Mouse (Mus musculus) liver, postnatal 0 days (tissue): ENCODE results near the gene Shmt2. TPM values are rescaled to one million over a fixed set of nuclear protein-coding genes. Genes with fewer than 3 reads are reported as not detected.

ENCODE experiments used
- ATAC-seq: fragments of 200-750 bp; cut with Nextera tagmentation; 2 replicates; pipeline ENCODE4 v1.8.0; 2017; ENCODE audit warnings: mild to moderate bottlenecking, moderate library complexity
- DNase-seq: peaks from one replicate; pipeline ENCODE4 v3.0.0-alpha.2; 2016
- H3K27ac ChIP-seq: fragments of 300-500 bp; sonication (generic); 2 replicates; pipeline ENCODE4 v1.5.1; 2014; ENCODE audit warnings: antibody characterized with exemption, moderate library complexity, mild to moderate bottlenecking, low read depth
- H3K27me3 ChIP-seq: fragments of 300-500 bp; sonication (generic); 2 replicates; pipeline ENCODE4 v1.6.1; 2014; ENCODE audit warnings: low read length, control low read depth, mixed read lengths; ENCODE audit not compliant: insufficient read depth
- H3K36me3 ChIP-seq: fragments of 300-500 bp; sonication (generic); replicated peaks from 2 replicates; pipeline ENCODE4 v1.6.1; 2014; ENCODE audit warnings: mild to moderate bottlenecking, control low read depth, low read length, moderate library complexity, mixed read lengths; ENCODE audit not compliant: insufficient read depth
- H3K4me1 ChIP-seq: fragments of 300-500 bp; sonication (generic); 2 replicates; pipeline ENCODE4 v1.6.1; 2014; ENCODE audit warnings: antibody characterized with exemption, mild to moderate bottlenecking, control low read depth; ENCODE audit not compliant: insufficient read depth
- H3K4me2 ChIP-seq: fragments of 300-500 bp; sonication (generic); 2 replicates; pipeline ENCODE4 v1.6.1; 2014; ENCODE audit warnings: low read depth, mild to moderate bottlenecking, low read length, moderate library complexity, mixed read lengths
- H3K4me3 ChIP-seq: fragments of 300-500 bp; sonication (generic); 2 replicates; pipeline ENCODE4 v1.5.1; 2014; ENCODE audit warnings: low read depth, low read length
- H3K9ac ChIP-seq: fragments of 300-500 bp; sonication (generic); replicated peaks from 2 replicates; pipeline ENCODE4 v1.6.1; 2014; ENCODE audit warnings: mild to moderate bottlenecking, moderate library complexity
- H3K9me3 ChIP-seq: fragments of 300-500 bp; sonication (generic); 2 replicates; pipeline ENCODE4 v1.6.1; 2016; ENCODE audit warnings: mild to moderate bottlenecking, control low read depth, low read length, mixed read lengths
- CTCF ChIP-seq: sonication (generic); IDR thresholded peaks from 2 replicates; pipeline ENCODE4 v1.5.1; 2016; ENCODE audit warnings: antibody characterized with exemption, low read depth
- EP300 ChIP-seq: IDR thresholded peaks from 2 replicates; pipeline ENCODE4 v1.6.1; 2016; ENCODE audit warnings: antibody characterized with exemption, low read depth, mild to moderate bottlenecking
- WGBS: fragments of 180-500 bp; shearing (Covaris S2); extraction: QIAGEN DNeasy Blood & Tissue Kit; methylation state at CpG from one replicate; pipeline ENCODE4 v1.1.7; 2014; ENCODE audit not compliant: insufficient replicate concordance; 5-methylcytosine and 5-hydroxymethylcytosine counted together
- polyA plus RNA-seq: library from polyadenylated mRNA; unstranded; fragments of >200 nt; fragmentation: Nextera tagmentation; extraction: Ambion mirVana; gene quantifications from 2 replicates; pipeline ENCODE4 v1.2.1, GENCODE M21; 2015

Gene Shmt2
- polyA plus RNA-seq, 1 experiment from 2014 or later: 75.0 TPM

DNA sequence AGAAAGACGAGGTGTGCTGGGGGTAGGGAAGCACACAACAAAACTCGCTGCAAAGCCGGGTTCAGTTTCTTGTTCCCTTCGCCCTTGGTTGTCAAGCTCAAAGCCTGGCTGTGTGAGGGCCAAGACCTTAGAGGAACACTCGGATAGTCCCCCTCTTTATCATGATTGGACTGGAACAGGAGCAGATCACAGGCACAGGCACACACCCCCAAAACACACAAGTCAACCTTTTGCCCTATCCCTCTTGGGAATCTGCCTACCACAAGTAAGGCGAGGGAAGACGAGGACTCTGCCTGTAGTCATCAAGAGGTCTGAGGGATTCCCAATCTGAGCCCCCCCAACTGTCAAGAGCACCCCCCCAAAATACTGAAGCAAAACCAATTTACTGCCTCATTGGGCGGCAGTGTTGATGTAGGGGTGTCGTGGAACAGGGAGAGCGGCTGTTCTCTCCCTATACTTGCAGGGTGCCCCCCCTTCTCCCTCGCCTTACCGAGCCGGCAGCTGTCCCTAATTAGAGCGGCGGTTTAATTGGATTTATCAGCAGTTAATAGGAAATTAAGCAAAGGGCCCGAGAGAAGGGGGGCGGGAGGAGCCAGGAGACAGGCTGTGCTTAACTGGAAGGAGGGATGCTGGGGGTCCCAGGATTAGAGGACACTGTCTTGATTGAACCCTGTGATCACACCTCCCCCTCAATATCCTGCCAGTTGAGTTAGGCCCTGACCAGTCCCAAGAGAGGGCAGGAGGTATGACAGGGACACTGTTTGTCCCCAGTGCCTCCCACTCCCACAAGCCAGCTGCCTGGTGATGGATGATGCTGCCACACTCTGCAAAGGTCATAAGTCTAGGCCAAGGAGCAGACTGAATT lies 12.2 kb downstream of the Shmt2 start:
- DNase-seq (no peak), ATAC-seq (no peak)
- WGBS: 22% methylated on average over 16 of the region's 17 CpGs
- no peaks in the 10 kb centered on the region for H3K9me3 ChIP-seq
- H3K9ac ChIP-seq: no peak overlapping the region
- H3K4me3 ChIP-seq: no peak overlapping the region
- no peak overlapping the region for H3K27ac ChIP-seq
- peaks cover 37% of the 10 kb centered on the region for H3K4me1 ChIP-seq
- no peak for TF ChIP-seq EP300
- no peak for TF ChIP-seq CTCF
- H3K4me2 ChIP-seq: no peak overlapping the region
- H3K27me3 ChIP-seq: peaks cover 68% of the 10 kb centered on the region
- no peaks in the 10 kb centered on the region for H3K36me3 ChIP-seq

- no peak overlapping the region for H3K9ac ChIP-seq
These were observed 13.0 kb downstream of the Shmt2 start for GRCm38 (mm10) chr10:127509051-127509836.

DNA sequence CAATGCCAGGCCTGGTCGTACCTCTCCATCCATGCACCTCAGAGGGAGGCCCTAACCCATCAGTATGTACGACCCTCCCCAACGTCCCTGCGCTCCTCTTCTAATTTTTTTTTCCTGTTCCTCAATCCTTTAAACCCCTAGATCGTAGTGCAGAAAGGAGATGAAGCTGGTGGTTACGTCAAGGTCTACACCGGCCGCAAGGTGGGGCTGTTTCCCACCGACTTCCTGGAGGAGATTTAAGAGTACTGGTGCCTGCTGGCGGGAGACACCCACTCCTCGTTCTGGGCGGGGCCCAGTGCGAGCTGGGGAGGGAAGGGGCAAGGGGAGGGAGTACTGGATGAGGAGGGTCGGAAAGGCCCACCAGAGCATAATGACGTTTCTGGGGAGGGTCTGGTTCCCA lies 14.0 kb downstream of the Shmt2 start:
- peaks cover 51% of the 10 kb centered on the region for H3K27me3 ChIP-seq
- H3K9me3 ChIP-seq: no peaks in the 10 kb centered on the region
- H3K4me2 ChIP-seq: peak overlapping the region; percentile 69
- TF ChIP-seq EP300: no peak
- peak; percentile 83 for TF ChIP-seq CTCF
- peak; percentile 88 for DNase-seq
- ATAC-seq: no peak
- no peak overlapping the region for H3K9ac ChIP-seq
- H3K27ac ChIP-seq: no peak overlapping the region
- peaks cover 19% of the 10 kb centered on the region for H3K4me1 ChIP-seq
- no peaks in the 10 kb centered on the region for H3K36me3 ChIP-seq
- no peak overlapping the region for H3K4me3 ChIP-seq
- WGBS: 4% methylated on average over 15 of the region's 15 CpGs

More at GRCm38 (mm10) chr10:127509051-127509836, 13.0 kb downstream of the Shmt2 start:
- peak overlapping the region; percentile 42 for H3K4me3 ChIP-seq
- no peak overlapping the region for H3K27ac ChIP-seq
- DNase-seq: peak; percentile 89
- TF ChIP-seq CTCF (peak; percentile 92), EP300 (no peak)
- ATAC-seq: peak; percentile 26; the same call in 1 of the 2 replicates
- no peaks in the 10 kb centered on the region for H3K9me3 ChIP-seq
- H3K36me3 ChIP-seq: no peaks in the 10 kb centered on the region
- WGBS: 2% methylated on average over 35 of the region's 35 CpGs
- peaks cover 28% of the 10 kb centered on the region for H3K4me1 ChIP-seq
- H3K4me2 ChIP-seq: peak overlapping the region; percentile 69
- peaks cover 62% of the 10 kb centered on the region for H3K27me3 ChIP-seq

GRCm38 (mm10) chr10:127500894-127501893 lies 21.1 kb downstream of the Shmt2 start, which contains the start of gene Stac3:
TSS of gene Stac3 (plus strand) at chr10:127501686.
- DNase-seq (no peak), ATAC-seq (no peak)
- Histone ChIP-seq H3K4me2 (no peak within 1 kb of the TSS), H3K4me1 (no peaks in the 10 kb centered on the region), H3K9me3 (no peaks in the 10 kb centered on the region), H3K27me3 (no peaks in the 10 kb centered on the region), H3K4me3 (no peak within 1 kb of the TSS), H3K36me3 (peaks cover 34% of the 10 kb centered on the region), H3K27ac (no peak within 1 kb of the TSS), H3K9ac (no peak within 1 kb of the TSS)
- TF ChIP-seq EP300 (no peak), CTCF (no peak)
- WGBS: 66% methylated on average over 13 of the region's 13 CpGs

GRCm38 (mm10) chr10:127500042-127500441 lies 22.2 kb downstream of the Shmt2 start:
- Histone ChIP-seq H3K27ac (no peak overlapping the region), H3K9ac (no peak overlapping the region), H3K36me3 (peaks cover 43% of the 10 kb centered on the region), H3K4me1 (no peaks in the 10 kb centered on the region), H3K27me3 (no peaks in the 10 kb centered on the region), H3K9me3 (no peaks in the 10 kb centered on the region), H3K4me3 (no peak overlapping the region), H3K4me2 (no peak overlapping the region)
- WGBS: 79% methylated on average over 4 of the region's 4 CpGs
- ATAC-seq: no peak
- no peak for DNase-seq
- TF ChIP-seq CTCF (no peak), EP300 (no peak)
